ENCODE assay signal across 17 mouse cellular contexts in the genomic region with DNA sequence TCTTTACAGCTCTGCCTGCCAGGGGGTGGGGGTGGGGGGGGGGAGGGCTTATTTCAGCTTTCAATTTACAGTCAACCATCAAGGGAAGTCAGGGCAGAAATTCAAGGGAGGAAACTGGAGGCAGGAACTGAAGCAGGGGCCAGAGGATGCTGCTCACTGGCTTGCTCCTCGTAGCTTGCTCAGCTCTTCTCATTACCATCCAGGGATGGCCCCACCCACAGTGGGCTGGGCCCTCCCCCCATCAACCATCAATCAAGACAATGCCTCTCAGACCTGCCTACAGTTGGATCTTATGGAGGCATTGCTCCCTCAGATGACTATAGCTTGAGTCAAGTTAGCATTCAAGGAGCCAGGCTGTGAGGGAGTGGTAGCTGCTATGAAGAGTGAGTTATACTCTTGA. TPM values are rescaled to one million over a fixed set of nuclear protein-coding genes. Genes with fewer than 3 reads are reported as not detected.
"Had no signal": no experiment of that assay in that cellular context is flagged by ENCODE, and none has a peak within 500 bp of the region (broad histone marks: within the 10 kb centered on the region; RNA-seq: fewer than 3 reads in every experiment).

No protein-coding gene starts in this region.

- H3K27ac ChIP-seq: midbrain, embryonic 12.5 days; neural tube, embryonic 13.5 days; stomach, embryonic 15.5 days; stomach, postnatal 0 days had no signal

- H3K27me3 ChIP-seq: neural tube, embryonic 13.5 days had no signal

- ATAC-seq: midbrain, embryonic 16.5 days had no signal

- H3K9ac ChIP-seq: lung, embryonic 14.5 days; midbrain, embryonic 12.5 days; neural tube, embryonic 13.5 days; stomach, embryonic 15.5 days had no signal

- H3K9me3 ChIP-seq: midbrain, embryonic 10.5 days; midbrain, embryonic 12.5 days; neural tube, embryonic 13.5 days; stomach, embryonic 15.5 days had no signal

- H3K4me3 ChIP-seq: midbrain, embryonic 10.5 days; midbrain, embryonic 12.5 days; myocyte; neural tube, embryonic 13.5 days; stomach, embryonic 15.5 days had no signal

- H3K4me2 ChIP-seq: lung, embryonic 14.5 days; midbrain, embryonic 12.5 days; neural tube, embryonic 13.5 days; stomach, embryonic 15.5 days had no signal

- H3K36me3 ChIP-seq: midbrain, embryonic 10.5 days; midbrain, embryonic 12.5 days; neural tube, embryonic 13.5 days; stomach, embryonic 15.5 days had no signal

RNA-seq across cellular contexts. Expression of a gene that starts 19.2 kb away (rescaled TPM):
- total RNA-seq: megakaryocyte, adult 5-6 weeks; megakaryocyte-erythroid progenitor cell, adult 5-6 weeks; neutrophil, adult 5-6 weeks had no signal
- polyA plus RNA-seq: liver, embryonic 16.5 days; lung, embryonic 14.5 days; lung, embryonic 16.5 days; midbrain, embryonic 10.5 days; midbrain, embryonic 12.5 days; midbrain, embryonic 14.5 days; midbrain, embryonic 16.5 days; myocyte; neural tube, embryonic 13.5 days; spleen, adult 2 months; stomach, embryonic 15.5 days; stomach, postnatal 0 days; thymus, adult 2 months; urinary bladder, adult 2 months had no signal
